Mouse (Mus musculus): ENCODE data around the gene Kcnc3. TPM values are rescaled to one million over a fixed set of nuclear protein-coding genes. Genes with fewer than 3 reads are reported as not detected.
A peak's percentile ranks its signal among the peaks of the same experiment; 100 is the strongest.

Gene Kcnc3
- total RNA-seq, 1 experiment = 9.5 TPM

DNA sequence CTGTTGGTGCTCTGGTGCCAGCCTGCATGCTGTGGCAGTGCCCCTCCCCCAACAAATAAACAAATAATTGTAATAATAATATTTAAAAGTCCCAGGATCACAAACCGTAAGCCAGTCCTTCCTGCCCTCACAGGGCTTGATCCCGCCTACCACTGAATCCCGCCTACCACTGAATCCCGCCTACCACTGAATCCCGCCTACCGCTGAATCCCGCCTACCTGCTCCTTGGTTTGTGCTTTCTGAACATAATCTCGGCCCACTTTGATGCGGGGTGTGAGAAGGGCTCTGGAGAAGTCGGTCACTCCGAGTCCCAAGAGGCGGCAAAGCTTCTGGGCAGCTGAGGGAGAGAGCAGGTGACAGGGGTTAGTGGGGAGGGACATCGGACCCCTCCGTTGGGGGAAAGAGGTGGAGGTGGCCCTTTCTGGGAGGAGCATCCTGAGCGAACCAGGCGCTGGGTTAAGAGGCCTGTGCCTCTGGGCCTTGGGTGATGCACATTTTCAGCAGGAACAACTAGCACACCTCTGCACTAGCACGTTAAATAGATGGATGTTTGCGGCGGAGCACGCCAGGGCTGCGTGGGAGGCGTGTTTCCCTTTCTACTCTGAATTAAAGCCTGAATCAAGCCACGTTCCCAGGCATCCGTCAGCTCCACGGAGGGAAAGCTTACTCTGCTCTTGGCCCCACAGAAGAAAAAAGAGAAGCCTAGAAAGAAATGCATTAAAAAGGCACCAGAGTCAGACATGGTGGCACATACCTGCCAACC is 50.6 kb downstream of the Kcnc3 start:
- H3K4me3 ChIP-seq (ENCODE audit: insufficient read depth in 1 of 2, low read depth in 1 of 2, low read length in 2 of 2, poor library complexity in 1 of 2, severe bottlenecking in 1 of 2) = peak overlapping the region; percentile 65 to 76
- H3K4me1 ChIP-seq (ENCODE audit: control insufficient read depth in 2 of 2, insufficient read depth in 2 of 2, low read length in 2 of 2, poor library complexity in 1 of 2) = peaks cover 0 to 11% of the 10 kb centered on the region in 2 experiments; a peak in 1 of 4 replicates
- H3K9me3 ChIP-seq (ENCODE audit: control insufficient read depth, insufficient read depth, low read depth, low read length) = no peaks in the 10 kb centered on the region
- TF ChIP-seq MAFK (IDR thresholded peaks at IDR 0.05; ENCODE audit: insufficient read depth, low read depth, low read length) = no peak
- no peak for TF ChIP-seq HCFC1 (IDR thresholded peaks at IDR 0.05; ENCODE audit: borderline replicate concordance, insufficient read depth, low read length)
- H3K9ac ChIP-seq (ENCODE audit: insufficient read depth, low read depth, low read length, poor library complexity, severe bottlenecking) = peak overlapping the region; percentile 73
- in situ Hi-C loops (cut with MboI; ENCODE audit: low sequenced_read_pairs in 2 of 2, unreplicated experiment in 2 of 2) = no loop called here
- H3K27ac ChIP-seq (ENCODE audit: insufficient read depth, low read depth, low read length, poor library complexity, severe bottlenecking) = no peak overlapping the region
- no peaks in the 10 kb centered on the region; the same call in 1 of the 2 replicates for H3K36me3 ChIP-seq (ENCODE audit: control insufficient read depth, insufficient read depth, low read length, poor library complexity, severe bottlenecking)
- DNase-seq (ENCODE audit: low read depth, low spot score) = peak; percentile 61

GRCm38 (mm10) chr7:44641887-44642286 is 51.4 kb downstream of the Kcnc3 start:
- Histone ChIP-seq H3K9ac (ENCODE audit: insufficient read depth, low read depth, low read length, poor library complexity, severe bottlenecking) (no peak overlapping the region), H3K4me1 (ENCODE audit: control insufficient read depth in 2 of 2, insufficient read depth in 2 of 2, low read length in 2 of 2, poor library complexity in 1 of 2) (peaks cover 0 to 11% of the 10 kb centered on the region in 2 experiments; a peak in 1 of 4 replicates), H3K9me3 (ENCODE audit: control insufficient read depth, insufficient read depth, low read depth, low read length) (no peaks in the 10 kb centered on the region), H3K4me3 (ENCODE audit: insufficient read depth in 1 of 2, low read depth in 1 of 2, low read length in 2 of 2, poor library complexity in 1 of 2, severe bottlenecking in 1 of 2) (no peak overlapping the region), H3K27ac (ENCODE audit: insufficient read depth, low read depth, low read length, poor library complexity, severe bottlenecking) (no peak overlapping the region), H3K36me3 (ENCODE audit: control insufficient read depth, insufficient read depth, low read length, poor library complexity, severe bottlenecking) (no peaks in the 10 kb centered on the region; the same call in 1 of the 2 replicates)
- no peak for TF ChIP-seq ZNF384 (IDR thresholded peaks at IDR 0.05; ENCODE audit: low read depth, low read length)
- no peak for TF ChIP-seq HCFC1 (IDR thresholded peaks at IDR 0.05; ENCODE audit: borderline replicate concordance, insufficient read depth, low read length)
- no peak for TF ChIP-seq CHD2 (IDR thresholded peaks at IDR 0.05; ENCODE audit: low read depth, low read length)
- no peak for TF ChIP-seq ZC3H11A (IDR thresholded peaks at IDR 0.05; ENCODE audit: borderline replicate concordance, low read depth, low read length)
- no peak for TF ChIP-seq MAFK (IDR thresholded peaks at IDR 0.05; ENCODE audit: insufficient read depth, low read depth, low read length)
- no peak for DNase-seq (ENCODE audit: low read depth, low spot score)
- in situ Hi-C loops (cut with MboI; ENCODE audit: low sequenced_read_pairs in 2 of 2, unreplicated experiment in 2 of 2) = no loop called here

- in situ Hi-C loops (cut with MboI; ENCODE audit: low sequenced_read_pairs in 2 of 2, unreplicated experiment in 2 of 2) = no loop called here
- no peak for TF ChIP-seq MAFK (IDR thresholded peaks at IDR 0.05; ENCODE audit: insufficient read depth, low read depth, low read length)
- TF ChIP-seq CHD2 (IDR thresholded peaks at IDR 0.05; ENCODE audit: low read depth, low read length) = no peak
- no peak for TF ChIP-seq ZC3H11A (IDR thresholded peaks at IDR 0.05; ENCODE audit: borderline replicate concordance, low read depth, low read length)
- no peak for TF ChIP-seq HCFC1 (IDR thresholded peaks at IDR 0.05; ENCODE audit: borderline replicate concordance, insufficient read depth, low read length)
- TF ChIP-seq ZNF384 (IDR thresholded peaks at IDR 0.05; ENCODE audit: low read depth, low read length) = no peak
Observed at GRCm38 (mm10) chr7:44645256-44645655, 54.8 kb downstream of the Kcnc3 start.

DNA sequence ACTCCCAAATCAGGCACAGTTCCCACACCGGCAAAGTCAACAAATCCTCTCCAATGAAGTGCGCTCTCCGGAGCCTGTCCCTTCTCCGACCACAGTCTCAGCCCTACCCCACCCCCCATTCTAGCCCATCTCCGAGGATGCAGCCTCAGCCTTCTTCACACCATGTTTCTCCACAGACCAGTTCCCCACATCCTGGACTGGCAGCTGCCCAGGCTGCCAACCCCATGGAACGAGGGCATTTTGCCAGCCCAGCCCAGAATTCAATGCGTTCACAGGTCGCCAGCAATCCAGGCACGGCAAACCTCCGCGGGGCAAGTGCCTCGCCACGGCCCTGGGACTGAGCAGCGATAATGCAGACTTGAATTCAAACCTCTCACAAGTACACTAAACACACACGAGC is 55.5 kb downstream of the Kcnc3 start:
- Histone ChIP-seq H3K27ac (ENCODE audit: insufficient read depth, low read depth, low read length, poor library complexity, severe bottlenecking) (no peak overlapping the region), H3K9me3 (ENCODE audit: control insufficient read depth, insufficient read depth, low read depth, low read length) (no peaks in the 10 kb centered on the region), H3K36me3 (ENCODE audit: control insufficient read depth, insufficient read depth, low read length, poor library complexity, severe bottlenecking) (no peaks in the 10 kb centered on the region), H3K9ac (ENCODE audit: insufficient read depth, low read depth, low read length, poor library complexity, severe bottlenecking) (no peak overlapping the region; the same call in 1 of the 2 replicates), H3K4me3 (ENCODE audit: insufficient read depth in 1 of 2, low read depth in 1 of 2, low read length in 2 of 2, poor library complexity in 1 of 2, severe bottlenecking in 1 of 2) (peak overlapping the region; percentile 13 to 36; a peak in 2 of 4 replicates), H3K4me1 (ENCODE audit: control insufficient read depth in 2 of 2, insufficient read depth in 2 of 2, low read length in 2 of 2, poor library complexity in 1 of 2) (peaks cover 0 to 5% of the 10 kb centered on the region in 2 experiments; a peak in 1 of 4 replicates)
- in situ Hi-C loops (cut with MboI; ENCODE audit: low sequenced_read_pairs in 2 of 2, unreplicated experiment in 2 of 2) = no loop called here
- no peak for DNase-seq (ENCODE audit: low read depth, low spot score)
- TF ChIP-seq HCFC1 (IDR thresholded peaks at IDR 0.05; ENCODE audit: borderline replicate concordance, insufficient read depth, low read length) = no peak
- no peak for TF ChIP-seq MAFK (IDR thresholded peaks at IDR 0.05; ENCODE audit: insufficient read depth, low read depth, low read length)
- no peak for TF ChIP-seq ZC3H11A (IDR thresholded peaks at IDR 0.05; ENCODE audit: borderline replicate concordance, low read depth, low read length)
- TF ChIP-seq ZNF384 (IDR thresholded peaks at IDR 0.05; ENCODE audit: low read depth, low read length) = no peak
- no peak for TF ChIP-seq CHD2 (IDR thresholded peaks at IDR 0.05; ENCODE audit: low read depth, low read length)

More at GRCm38 (mm10) chr7:44645256-44645655, 54.8 kb downstream of the Kcnc3 start:
- no peaks in the 10 kb centered on the region for H3K9me3 ChIP-seq (ENCODE audit: control insufficient read depth, insufficient read depth, low read depth, low read length)
- DNase-seq (ENCODE audit: low read depth, low spot score) = no peak
- H3K36me3 ChIP-seq (ENCODE audit: control insufficient read depth, insufficient read depth, low read length, poor library complexity, severe bottlenecking) = no peaks in the 10 kb centered on the region
- no peak overlapping the region for H3K4me3 ChIP-seq (ENCODE audit: insufficient read depth in 1 of 2, low read depth in 1 of 2, low read length in 2 of 2, poor library complexity in 1 of 2, severe bottlenecking in 1 of 2)
- H3K9ac ChIP-seq (ENCODE audit: insufficient read depth, low read depth, low read length, poor library complexity, severe bottlenecking) = no peak overlapping the region
- peaks cover 0 to 5% of the 10 kb centered on the region in 2 experiments; a peak in 1 of 4 replicates for H3K4me1 ChIP-seq (ENCODE audit: control insufficient read depth in 2 of 2, insufficient read depth in 2 of 2, low read length in 2 of 2, poor library complexity in 1 of 2)
- no peak overlapping the region for H3K27ac ChIP-seq (ENCODE audit: insufficient read depth, low read depth, low read length, poor library complexity, severe bottlenecking)

All from ES-E14 (cell line).